Mouse (Mus musculus): Measurements from ENCODE around the gene Rgl1. TPM values are rescaled to one million over a fixed set of nuclear protein-coding genes. Genes with fewer than 3 reads are reported as not detected.

Gene Rgl1
- polyA plus RNA-seq, 2 experiments, result 5.4 to 8.6 TPM

DNA sequence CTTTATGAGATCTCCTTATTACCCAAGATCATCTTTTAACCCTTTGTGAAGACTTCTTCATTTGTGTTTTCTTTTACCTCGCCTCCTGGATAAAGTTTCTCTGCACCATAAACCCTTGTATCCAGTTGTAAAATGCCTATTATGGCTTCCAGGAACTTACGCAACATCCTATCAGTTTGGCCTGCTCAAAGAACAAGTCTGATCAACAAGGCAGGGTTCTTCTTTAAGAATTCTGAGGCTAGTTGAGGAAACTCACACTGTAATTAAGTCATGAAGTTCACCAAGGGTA is 42.2 kb upstream of the Rgl1 start:
- H3K27ac ChIP-seq, result no peak overlapping the region
- WGBS (ENCODE audit: insufficient replicate concordance), result 45% methylated on average over 2 of the region's 2 CpGs
- TF ChIP-seq CTCF (IDR thresholded peaks at IDR 0.05; ENCODE audit: low read depth) (no peak), EP300 (IDR thresholded peaks at IDR 0.05; ENCODE audit: low read depth) (no peak)
- H3K4me2 ChIP-seq (ENCODE audit: low read depth), result peak overlapping the region; percentile 6; the same call in 1 of the 2 replicates
- H3K27me3 ChIP-seq (ENCODE audit: control insufficient read depth, insufficient read depth, low read length), result no peaks in the 10 kb centered on the region
- DNase-seq (ENCODE audit: low read depth in 3 of 3, low spot score in 3 of 3) (no peak), ATAC-seq (ENCODE audit: insufficient read depth) (no peak)
- no peak overlapping the region for H3K9ac ChIP-seq (replicated peaks)
- peak overlapping the region; percentile 17 to 31; a peak in 3 of 4 replicates for H3K4me3 ChIP-seq (ENCODE audit: insufficient read depth in 1 of 2, low read depth in 2 of 2, low read length in 2 of 2)
- no peaks in the 10 kb centered on the region for H3K9me3 ChIP-seq (ENCODE audit: control insufficient read depth, low read length)
- peaks cover 0 to 2% of the 10 kb centered on the region in 2 experiments; a peak in 1 of 4 replicates for H3K4me1 ChIP-seq (replicated peaks; ENCODE audit: control insufficient read depth in 2 of 2, insufficient read depth in 2 of 2, low read length in 1 of 2)
- H3K36me3 ChIP-seq (replicated peaks; ENCODE audit: control insufficient read depth, insufficient read depth, low read depth), result no peaks in the 10 kb centered on the region

- no peak for TF ChIP-seq CTCF (IDR thresholded peaks at IDR 0.05; ENCODE audit: low read depth)
- no peak for TF ChIP-seq EP300 (IDR thresholded peaks at IDR 0.05; ENCODE audit: low read depth)
- Histone ChIP-seq H3K36me3 (replicated peaks; ENCODE audit: control insufficient read depth, insufficient read depth, low read depth) (no peaks in the 10 kb centered on the region), H3K4me3 (ENCODE audit: insufficient read depth in 1 of 2, low read depth in 2 of 2, low read length in 2 of 2) (peak overlapping the region; percentile 17 to 31; a peak in 3 of 4 replicates), H3K27me3 (ENCODE audit: control insufficient read depth, insufficient read depth, low read length) (no peaks in the 10 kb centered on the region), H3K27ac (no peak overlapping the region), H3K9ac (replicated peaks) (no peak overlapping the region), H3K4me2 (ENCODE audit: low read depth) (peak overlapping the region; percentile 6; the same call in 1 of the 2 replicates), H3K9me3 (ENCODE audit: control insufficient read depth, low read length) (no peaks in the 10 kb centered on the region), H3K4me1 (replicated peaks; ENCODE audit: control insufficient read depth in 2 of 2, insufficient read depth in 2 of 2, low read length in 1 of 2) (peaks cover 0 to 2% of the 10 kb centered on the region in 2 experiments; a peak in 1 of 4 replicates)
- no peak for DNase-seq (ENCODE audit: low read depth in 3 of 3, low spot score in 3 of 3)
- WGBS (ENCODE audit: insufficient replicate concordance), result 18% methylated on average over 18 of the region's 18 CpGs
- no peak for ATAC-seq (ENCODE audit: insufficient read depth)
Observed at GRCm38 (mm10) chr1:152807619-152808391, 41.7 kb upstream of the Rgl1 start.

- 47% methylated on average over 6 of the region's 6 CpGs for WGBS (ENCODE audit: insufficient replicate concordance)
- no peak overlapping the region for H3K27ac ChIP-seq
- no peaks in the 10 kb centered on the region for H3K9me3 ChIP-seq (ENCODE audit: control insufficient read depth, low read length)
- H3K4me3 ChIP-seq (ENCODE audit: insufficient read depth in 1 of 2, low read depth in 2 of 2, low read length in 2 of 2), result no peak overlapping the region
- no peak for TF ChIP-seq CTCF (IDR thresholded peaks at IDR 0.05; ENCODE audit: low read depth)
- TF ChIP-seq EP300 (IDR thresholded peaks at IDR 0.05; ENCODE audit: low read depth), result no peak
- H3K4me1 ChIP-seq (replicated peaks; ENCODE audit: control insufficient read depth in 2 of 2, insufficient read depth in 2 of 2, low read length in 1 of 2), result peaks cover 0 to 5% of the 10 kb centered on the region in 2 experiments; a peak in 1 of 4 replicates
- no peaks in the 10 kb centered on the region for H3K36me3 ChIP-seq (replicated peaks; ENCODE audit: control insufficient read depth, insufficient read depth, low read depth)
- no peaks in the 10 kb centered on the region for H3K27me3 ChIP-seq (ENCODE audit: control insufficient read depth, insufficient read depth, low read length)
- no peak overlapping the region for H3K9ac ChIP-seq (replicated peaks)
- ATAC-seq (ENCODE audit: insufficient read depth) (peak; percentile 18; the same call in 1 of the 2 replicates), DNase-seq (ENCODE audit: low read depth in 3 of 3, low spot score in 3 of 3) (no peak)
- H3K4me2 ChIP-seq (ENCODE audit: low read depth), result no peak overlapping the region
Observed at GRCm38 (mm10) chr1:152804907-152805306, 38.8 kb upstream of the Rgl1 start.

DNA sequence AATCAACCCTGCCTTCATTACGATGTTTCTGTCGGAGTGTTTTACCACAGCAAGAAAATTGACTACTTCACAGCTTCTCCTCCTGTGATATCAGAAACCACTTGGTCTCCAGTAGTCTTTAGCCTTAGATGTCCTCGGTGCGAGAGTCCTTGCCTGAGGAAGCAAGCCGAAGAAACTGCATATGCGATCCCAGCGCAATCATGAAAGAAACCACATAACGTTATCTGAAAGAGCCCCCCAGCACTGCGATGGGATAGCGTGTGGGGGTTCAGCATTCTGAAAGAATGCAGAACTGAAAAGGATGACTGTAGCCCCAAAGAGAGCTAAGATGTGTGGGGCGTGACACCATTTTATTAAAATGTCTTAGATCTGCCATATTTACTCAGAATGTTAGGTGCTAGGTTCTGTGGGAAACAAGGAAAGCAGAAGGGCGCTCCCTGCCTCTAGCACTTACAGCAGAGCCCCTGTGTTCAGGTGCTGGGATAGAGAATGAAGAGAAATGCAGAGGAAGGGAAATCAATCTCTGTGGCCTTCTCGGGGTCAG is 34.6 kb upstream of the Rgl1 start:
- H3K9ac ChIP-seq (replicated peaks), result no peak overlapping the region
- H3K4me1 ChIP-seq (replicated peaks; ENCODE audit: control insufficient read depth in 2 of 2, insufficient read depth in 2 of 2, low read length in 1 of 2), result peaks cover 0 to 15% of the 10 kb centered on the region in 2 experiments; a peak in 3 of 4 replicates
- no peaks in the 10 kb centered on the region for H3K27me3 ChIP-seq (ENCODE audit: control insufficient read depth, insufficient read depth, low read length)
- H3K27ac ChIP-seq, result no peak overlapping the region
- no peak overlapping the region for H3K4me3 ChIP-seq (ENCODE audit: insufficient read depth in 1 of 2, low read depth in 2 of 2, low read length in 2 of 2)
- TF ChIP-seq CTCF (IDR thresholded peaks at IDR 0.05; ENCODE audit: low read depth) (no peak), EP300 (IDR thresholded peaks at IDR 0.05; ENCODE audit: low read depth) (no peak)
- ATAC-seq (ENCODE audit: insufficient read depth), result no peak
- no peak for DNase-seq (ENCODE audit: low read depth in 3 of 3, low spot score in 3 of 3)
- H3K9me3 ChIP-seq (ENCODE audit: control insufficient read depth, low read length), result no peaks in the 10 kb centered on the region
- H3K36me3 ChIP-seq (replicated peaks; ENCODE audit: control insufficient read depth, insufficient read depth, low read depth), result no peaks in the 10 kb centered on the region
- WGBS (ENCODE audit: insufficient replicate concordance), result 57% methylated on average over 13 of the region's 13 CpGs
- no peak overlapping the region for H3K4me2 ChIP-seq (ENCODE audit: low read depth)

- Histone ChIP-seq H3K9ac (replicated peaks) (no peak within 1 kb of the TSS), H3K4me3 (ENCODE audit: insufficient read depth in 1 of 2, low read depth in 2 of 2, low read length in 2 of 2) (no peak within 1 kb of the TSS), H3K4me1 (replicated peaks; ENCODE audit: control insufficient read depth in 2 of 2, insufficient read depth in 2 of 2, low read length in 1 of 2) (peaks cover 0 to 20% of the 10 kb centered on the region in 2 experiments; a peak in 3 of 4 replicates), H3K36me3 (replicated peaks; ENCODE audit: control insufficient read depth, insufficient read depth, low read depth) (no peaks in the 10 kb centered on the region), H3K9me3 (ENCODE audit: control insufficient read depth, low read length) (no peaks in the 10 kb centered on the region), H3K27me3 (ENCODE audit: control insufficient read depth, insufficient read depth, low read length) (no peaks in the 10 kb centered on the region), H3K4me2 (ENCODE audit: low read depth) (no peak within 1 kb of the TSS), H3K27ac (no peak within 1 kb of the TSS)
- DNase-seq (ENCODE audit: low read depth in 3 of 3, low spot score in 3 of 3), result no peak
- 7% methylated on average over 2 of the region's 2 CpGs for WGBS (ENCODE audit: insufficient replicate concordance)
- no peak for ATAC-seq (ENCODE audit: insufficient read depth)
- TF ChIP-seq CTCF (IDR thresholded peaks at IDR 0.05; ENCODE audit: low read depth) (no peak), EP300 (IDR thresholded peaks at IDR 0.05; ENCODE audit: low read depth) (no peak)
Observed at GRCm38 (mm10) chr1:152799897-152800296, 33.7 kb upstream of the Rgl1 start, which contains the start of gene Ncf2. TSS of gene Ncf2 (plus strand) at chr1:152800194.
